Comparison of ENCODE assay signal across 8 mouse cellular contexts in the genomic region with DNA sequence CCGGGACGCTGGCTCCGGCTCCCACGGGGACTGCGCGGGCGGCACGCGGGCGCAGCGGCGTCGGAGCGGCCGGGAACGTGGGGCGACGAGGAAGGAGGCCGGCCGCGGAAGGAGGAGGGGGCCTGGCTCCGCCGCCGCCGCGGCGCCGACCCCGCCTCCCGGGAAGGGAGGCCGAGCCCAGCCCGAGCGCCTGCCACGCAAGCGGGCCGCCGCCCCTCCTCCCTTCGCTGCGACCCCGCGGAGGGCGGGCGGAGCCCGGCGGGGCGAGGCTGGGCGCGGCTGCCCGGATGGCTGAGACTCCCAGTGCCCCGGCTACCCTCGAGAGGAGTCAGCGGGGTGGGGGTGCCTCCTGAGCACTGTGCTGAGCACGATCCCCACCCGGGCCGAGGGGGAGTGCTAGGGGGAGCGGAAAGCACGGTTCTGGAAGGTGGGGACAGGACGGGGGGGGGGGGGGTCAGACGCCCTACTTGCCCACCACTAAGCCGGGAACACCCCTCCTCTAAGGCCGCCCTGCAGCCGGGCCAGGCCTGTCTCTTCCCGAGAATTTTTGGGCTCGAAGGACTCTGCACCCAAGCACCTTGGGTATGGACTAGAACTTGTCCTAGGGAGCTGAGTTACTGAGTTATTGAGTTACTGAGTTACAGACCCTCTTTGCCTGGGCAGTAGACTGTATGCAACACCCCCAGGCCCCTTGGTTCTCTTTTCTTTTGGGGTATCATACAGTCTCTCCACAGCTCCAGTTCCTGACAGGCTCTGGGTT. TPM values are rescaled to one million over a fixed set of nuclear protein-coding genes. Genes with fewer than 3 reads are reported as not detected.
DNase-seq lines count a peak whose midpoint lies in the region; ATAC-seq and TF ChIP-seq lines count a peak whose summit lies in the region.

A gene (minus strand): TSS at position 151 of the 760 bp plus-strand sequence.

- no peak for TF ChIP-seq EP300 in lung, postnatal 0 days (IDR thresholded peaks at IDR 0.05)

- H3K4me3 ChIP-seq in forebrain, embryonic 13.5 days, result peak within 1 kb of the TSS; percentile 85
- H3K4me3 ChIP-seq in lung, postnatal 0 days (ENCODE audit: low read depth, low read length), result peak within 1 kb of the TSS; percentile 67

- TF ChIP-seq CTCF in lung, postnatal 0 days (IDR thresholded peaks at IDR 0.05), result no peak

- no peaks in the 10 kb centered on the region for H3K9me3 ChIP-seq in forebrain, embryonic 13.5 days (replicated peaks)
- no peaks in the 10 kb centered on the region for H3K9me3 ChIP-seq in lung, postnatal 0 days (ENCODE audit: low read length)

- no peaks in the 10 kb centered on the region for H3K27me3 ChIP-seq in forebrain, embryonic 13.5 days
- no peaks in the 10 kb centered on the region for H3K27me3 ChIP-seq in lung, postnatal 0 days (replicated peaks; ENCODE audit: insufficient read depth, low read length)

- ATAC-seq in forebrain, embryonic 13.5 days, result peak; percentile 91
- ATAC-seq in lung, postnatal 0 days, result peak; percentile 89

- DNase-seq in NIH3T3 (ENCODE audit: low read depth), result peak; percentile 93
- DNase-seq in cerebellum, adult 11-12 months, result peak; percentile 58
- DNase-seq in heart, postnatal 25 days (ENCODE audit: low spot score), result peak; percentile 72
- no peak for DNase-seq in large intestine, adult 2 months (ENCODE audit: low read depth, low spot score)
- DNase-seq in lung, postnatal 0 days (ENCODE audit: low spot score), result peak; percentile 88
- DNase-seq in ovary, postnatal 14 days (ENCODE audit: low spot score), result peak; percentile 71
- DNase-seq in urinary bladder, postnatal 36 days (ENCODE audit: low spot score in 2 of 2), result peak; percentile 60 to 70

- peaks cover 40% of the 10 kb centered on the region for H3K4me1 ChIP-seq in forebrain, embryonic 13.5 days
- peaks cover 26% of the 10 kb centered on the region for H3K4me1 ChIP-seq in lung, postnatal 0 days (ENCODE audit: insufficient read depth, low read depth, low read length)

- WGBS in forebrain, embryonic 13.5 days, result under 1% methylated on average over 34 of the region's 64 CpGs
- WGBS in large intestine, adult 2 months, result 2% methylated on average over 61 of the region's 64 CpGs
- under 1% methylated on average over 15 of the region's 64 CpGs for WGBS in lung, postnatal 0 days

- peak within 1 kb of the TSS; percentile 77 for H3K4me2 ChIP-seq in forebrain, embryonic 13.5 days
- H3K4me2 ChIP-seq in lung, postnatal 0 days (replicated peaks; ENCODE audit: low read depth, low read length), result peak within 1 kb of the TSS; percentile 85

- H3K36me3 ChIP-seq in forebrain, embryonic 13.5 days (ENCODE audit: poor library complexity, severe bottlenecking), result peaks cover 4% of the 10 kb centered on the region; the same call in 1 of the 2 replicates
- 0 out of 2 replicates have a peak, but pooled peaks cover 2% of the 10 kb centered on the region for H3K36me3 ChIP-seq in lung, postnatal 0 days (ENCODE audit: insufficient read depth, low read length)

- intact Hi-C loops in heart, postnatal 25 days (cut with DNase I), result loop anchor here (2.0 to 5.0 kb wide), 2 partner anchors 41 to 88 kb away; a partner anchor contains a TSS

- H3K27ac ChIP-seq in forebrain, embryonic 13.5 days, result peak within 1 kb of the TSS; percentile 79
- peak within 1 kb of the TSS; percentile 90 for H3K27ac ChIP-seq in lung, postnatal 0 days (ENCODE audit: low read length)

- peak within 1 kb of the TSS; percentile 95 for H3K9ac ChIP-seq in forebrain, embryonic 13.5 days
- H3K9ac ChIP-seq in lung, postnatal 0 days (replicated peaks; ENCODE audit: low read depth), result peak within 1 kb of the TSS; percentile 71

RNA-seq across cellular contexts. Expression of the gene that starts here (rescaled TPM):
- polyA plus RNA-seq in forebrain, embryonic 13.5 days (2015; fragmentation: Nextera tagmentation; extraction: Ambion mirVana), result 36.4 and 39.0 TPM in 2 replicates
- 10 to 100 TPM; 32.7 to 41.8 TPM for total RNA-seq in heart, postnatal 25 days (2021)
- polyA plus RNA-seq in large intestine, adult 2 months (2012; rRNA removed), result 15.0 and 15.9 TPM in 2 replicates
- 49.2 and 58.8 TPM in 2 replicates for polyA plus RNA-seq in lung, postnatal 0 days (2015; fragmentation: Nextera tagmentation; extraction: Ambion mirVana)
